Mouse (Mus musculus) ES-Bruce4 (cell line): ENCODE results near the gene Nrp1.

Experiments
- CTCF ChIP-seq: IDR thresholded peaks from one replicate; pipeline ENCODE4 v1.8.1; 2011; ENCODE audit warnings: low read depth, low read length
- EP300 ChIP-seq: IDR thresholded peaks from 2 replicates; pipeline ENCODE4 v1.6.1; 2011; ENCODE audit warnings: low read depth, low read length; ENCODE audit not compliant: insufficient read depth
- POLR2A ChIP-seq: IDR thresholded peaks from one replicate; pipeline ENCODE4 v1.8.1; 2011; ENCODE audit warnings: low read length; ENCODE audit not compliant: insufficient read depth

GRCm38 (mm10) chr8:128398472-128399091, 40.2 kb downstream of the Nrp1 start:
- no peak for TF ChIP-seq EP300
- TF ChIP-seq CTCF = no peak
- no peak for TF ChIP-seq POLR2A
